In genomic region chr16:32934470-32934869, GRCm38 (mm10) we compare ENCODE assay signal across 14 mouse cellular contexts. TPM values are rescaled to one million over a fixed set of nuclear protein-coding genes. Genes with fewer than 3 reads are reported as not detected.
DNase-seq lines count a peak whose midpoint lies in the region; ATAC-seq lines count a peak whose summit lies in the region.
"Had no signal": no experiment of that assay in that cellular context is flagged by ENCODE, and none has a peak within 500 bp of the region (broad histone marks: within the 10 kb centered on the region; RNA-seq: fewer than 3 reads in every experiment).

No protein-coding gene starts in this region.

- no peaks in the 10 kb centered on the region for H3K27me3 ChIP-seq in intestine, embryonic 14.5 days (replicated peaks; ENCODE audit: control insufficient read depth, insufficient read depth, low read length)
- no peaks in the 10 kb centered on the region for H3K27me3 ChIP-seq in intestine, embryonic 16.5 days (replicated peaks; ENCODE audit: control insufficient read depth, insufficient read depth, low read length)
- no peaks in the 10 kb centered on the region for H3K27me3 ChIP-seq in forebrain, embryonic 14.5 days (replicated peaks; ENCODE audit: control insufficient read depth, insufficient read depth, low read length)
- H3K27me3 ChIP-seq: embryonic facial prominence, embryonic 15.5 days; forebrain, embryonic 13.5 days; heart, embryonic 15.5 days; hindbrain, embryonic 13.5 days had no signal

- H3K4me3 ChIP-seq in intestine, embryonic 14.5 days (ENCODE audit: low read depth, low read length): no peak overlapping the region
- H3K4me3 ChIP-seq in intestine, embryonic 16.5 days (ENCODE audit: low read length): no peak overlapping the region
- no peak overlapping the region for H3K4me3 ChIP-seq in forebrain, embryonic 14.5 days (ENCODE audit: low read depth, low read length)
- H3K4me3 ChIP-seq: embryonic facial prominence, embryonic 15.5 days; forebrain, embryonic 13.5 days; heart, embryonic 15.5 days; hindbrain, embryonic 13.5 days had no signal

- H3K9ac ChIP-seq in intestine, embryonic 14.5 days (ENCODE audit: low read length): no peak overlapping the region
- no peak overlapping the region for H3K9ac ChIP-seq in intestine, embryonic 16.5 days (ENCODE audit: low read depth, low read length)
- H3K9ac ChIP-seq in forebrain, embryonic 14.5 days (ENCODE audit: low read length): no peak overlapping the region
- H3K9ac ChIP-seq: embryonic facial prominence, embryonic 15.5 days; forebrain, embryonic 13.5 days; heart, embryonic 15.5 days; hindbrain, embryonic 13.5 days had no signal

- peak; percentile 32 for DNase-seq in intestine, embryonic 14.5 days (ENCODE audit: low spot score)
- peak; percentile 20 for DNase-seq in lung, postnatal 10 days
- DNase-seq in lung, postnatal 25 days (ENCODE audit: low spot score): no peak
- DNase-seq in adipocyte (ENCODE audit: low spot score): peak; percentile 63
- DNase-seq in retina, postnatal 1 day: peak; percentile 53
- DNase-seq in forebrain, embryonic 14.5 days (ENCODE audit: low spot score): no peak
- DNase-seq: adrenal gland, adult 8-10 months had no signal

- WGBS in intestine, embryonic 14.5 days: 81% methylated on average over 2 of the region's 2 CpGs
- 73% methylated on average over 2 of the region's 2 CpGs for WGBS in intestine, embryonic 16.5 days
- WGBS in forebrain, embryonic 14.5 days: 75% methylated on average over 2 of the region's 2 CpGs

- H3K27ac ChIP-seq in intestine, embryonic 14.5 days (ENCODE audit: low read depth): no peak overlapping the region
- H3K27ac ChIP-seq in intestine, embryonic 16.5 days (ENCODE audit: low read length): no peak overlapping the region
- no peak overlapping the region for H3K27ac ChIP-seq in forebrain, embryonic 14.5 days (ENCODE audit: low read depth, low read length)
- H3K27ac ChIP-seq: embryonic facial prominence, embryonic 15.5 days; forebrain, embryonic 13.5 days; hindbrain, embryonic 13.5 days; kidney, postnatal 0 days had no signal

- no peak overlapping the region for H3K4me2 ChIP-seq in intestine, embryonic 14.5 days (ENCODE audit: low read length)
- H3K4me2 ChIP-seq in intestine, embryonic 16.5 days (ENCODE audit: low read depth, low read length): no peak overlapping the region
- H3K4me2 ChIP-seq in forebrain, embryonic 14.5 days (ENCODE audit: low read length): no peak overlapping the region
- H3K4me2 ChIP-seq: embryonic facial prominence, embryonic 15.5 days; forebrain, embryonic 13.5 days; heart, embryonic 15.5 days; hindbrain, embryonic 13.5 days had no signal

- H3K4me1 ChIP-seq in intestine, embryonic 14.5 days (replicated peaks; ENCODE audit: control insufficient read depth, insufficient read depth, low read length): no peaks in the 10 kb centered on the region; the same call in 1 of the 2 replicates
- peaks cover 3% of the 10 kb centered on the region; the same call in 1 of the 2 replicates for H3K4me1 ChIP-seq in intestine, embryonic 16.5 days (ENCODE audit: control insufficient read depth, insufficient read depth, low read length)
- H3K4me1 ChIP-seq in forebrain, embryonic 14.5 days (ENCODE audit: control insufficient read depth, insufficient read depth, low read length): peaks cover 5% of the 10 kb centered on the region; the same call in 1 of the 2 replicates

- no peak for ATAC-seq in intestine, embryonic 14.5 days (replicated peaks; ENCODE audit: low FRiP score, low TSS enrichment, low read depth)
- ATAC-seq in intestine, embryonic 16.5 days: no peak
- no peak for ATAC-seq in forebrain, embryonic 14.5 days
- no peak for ATAC-seq in cerebellum, adult (ENCODE audit: insufficient number of reproducible peaks, low FRiP score, low TSS enrichment)
- ATAC-seq: forebrain, embryonic 13.5 days had no signal

- no peaks in the 10 kb centered on the region for H3K36me3 ChIP-seq in intestine, embryonic 14.5 days (ENCODE audit: control insufficient read depth, insufficient read depth, low read length)
- no peaks in the 10 kb centered on the region for H3K36me3 ChIP-seq in intestine, embryonic 16.5 days (ENCODE audit: control insufficient read depth, insufficient read depth, low read length)
- no peaks in the 10 kb centered on the region for H3K36me3 ChIP-seq in forebrain, embryonic 14.5 days (ENCODE audit: control insufficient read depth, insufficient read depth, low read length)
- H3K36me3 ChIP-seq: embryonic facial prominence, embryonic 15.5 days; heart, embryonic 15.5 days; hindbrain, embryonic 13.5 days had no signal

- no peaks in the 10 kb centered on the region for H3K9me3 ChIP-seq in intestine, embryonic 14.5 days (ENCODE audit: control insufficient read depth, low read length)
- H3K9me3 ChIP-seq in intestine, embryonic 16.5 days (ENCODE audit: control insufficient read depth, low read length): no peaks in the 10 kb centered on the region
- H3K9me3 ChIP-seq in forebrain, embryonic 14.5 days (replicated peaks; ENCODE audit: control insufficient read depth, low read length): no peaks in the 10 kb centered on the region
- H3K9me3 ChIP-seq: embryonic facial prominence, embryonic 15.5 days; forebrain, embryonic 13.5 days; heart, embryonic 15.5 days; hindbrain, embryonic 13.5 days had no signal

RNA-seq across cellular contexts. Expression of gene Lrch3, which starts 20.6 kb away (rescaled TPM):
- 22.1 and 22.7 TPM in 2 replicates for polyA plus RNA-seq in intestine, embryonic 14.5 days (2014; fragmentation: Nextera tagmentation; extraction: Ambion mirVana)
- 10.0 and 11.5 TPM in 2 replicates for polyA plus RNA-seq in intestine, embryonic 16.5 days (2015; fragmentation: Nextera tagmentation; extraction: Ambion mirVana)
- 24.3 and 36.0 TPM in 2 replicates for polyA plus RNA-seq in forebrain, embryonic 14.5 days (2014; fragmentation: Nextera tagmentation; extraction: Ambion mirVana)

RNA-seq across cellular contexts. Expression of gene Rubcn, which starts 56.9 kb away (rescaled TPM):
- 18.2 and 19.3 TPM in 2 replicates for polyA plus RNA-seq in intestine, embryonic 14.5 days (2014; fragmentation: Nextera tagmentation; extraction: Ambion mirVana)
- polyA plus RNA-seq in intestine, embryonic 16.5 days (2015; fragmentation: Nextera tagmentation; extraction: Ambion mirVana): 15.3 and 16.0 TPM in 2 replicates
- 20.0 and 26.8 TPM in 2 replicates for polyA plus RNA-seq in forebrain, embryonic 14.5 days (2014; fragmentation: Nextera tagmentation; extraction: Ambion mirVana)

RNA-seq across cellular contexts. Expression of gene Fyttd1, which starts 57.2 kb away (rescaled TPM):
- 103 and 107 TPM in 2 replicates for polyA plus RNA-seq in intestine, embryonic 14.5 days (2014; fragmentation: Nextera tagmentation; extraction: Ambion mirVana)
- 61.9 and 72.3 TPM in 2 replicates for polyA plus RNA-seq in intestine, embryonic 16.5 days (2015; fragmentation: Nextera tagmentation; extraction: Ambion mirVana)
- polyA plus RNA-seq in forebrain, embryonic 14.5 days (2014; fragmentation: Nextera tagmentation; extraction: Ambion mirVana): 160 and 173 TPM in 2 replicates

Comparison
In these comparisons a context has a peak if more than half of its experiments do, and no peak if none do; other contexts are left out.
1. DNase-seq: peak in intestine, embryonic 14.5 days (single experiment), lung, postnatal 10 days (single experiment), adipocyte (single experiment) and retina, postnatal 1 day (single experiment); none in lung, postnatal 25 days (single experiment) and forebrain, embryonic 14.5 days (single experiment).